Mouse (Mus musculus) stomach, embryonic 16.5 days (tissue): ENCODE results near the gene Vsx1. TPM values are rescaled to one million over a fixed set of nuclear protein-coding genes. Genes with fewer than 3 reads are reported as not detected.
A peak's percentile ranks its signal among the peaks of the same experiment; 100 is the strongest.

Source experiments
- ATAC-seq: fragments of 200-750 bp; cut with Nextera tagmentation; 2 replicates; pipeline ENCODE4 v1.8.0; 2017; ENCODE audit warnings: moderate number of reproducible peaks, moderate TSS enrichment; ENCODE audit not compliant: insufficient read depth, low FRiP score
- H3K27ac ChIP-seq: fragments of 300-500 bp; sonication (generic); 2 replicates; pipeline ENCODE4 v1.5.1; 2014; ENCODE audit warnings: low read length
- H3K27me3 ChIP-seq: fragments of 300-500 bp; sonication (generic); 2 replicates; pipeline ENCODE4 v1.6.1; 2014; ENCODE audit warnings: low read length, control low read depth, mixed read lengths; ENCODE audit not compliant: control insufficient read depth, insufficient read depth
- H3K36me3 ChIP-seq: fragments of 300-500 bp; sonication (generic); 2 replicates; pipeline ENCODE4 v1.6.1; 2014; ENCODE audit warnings: low read length; ENCODE audit not compliant: control insufficient read depth, insufficient read depth
- H3K4me1 ChIP-seq: fragments of 300-500 bp; sonication (generic); 2 replicates; pipeline ENCODE4 v1.6.1; 2014; ENCODE audit warnings: low read length, control low read depth, mixed read lengths; ENCODE audit not compliant: control insufficient read depth, insufficient read depth
- H3K4me2 ChIP-seq: fragments of 300-500 bp; sonication (generic); 2 replicates; pipeline ENCODE4 v1.6.1; 2014; ENCODE audit warnings: low read depth, low read length, mixed read lengths
- H3K4me3 ChIP-seq: fragments of 300-500 bp; sonication (generic); replicated peaks from 2 replicates; pipeline ENCODE4 v1.5.1; 2014; ENCODE audit warnings: mild to moderate bottlenecking, low read length
- H3K9ac ChIP-seq: fragments of 300-500 bp; sonication (generic); 2 replicates; pipeline ENCODE4 v1.6.1; 2014; ENCODE audit warnings: low read length
- H3K9me3 ChIP-seq: fragments of 300-500 bp; sonication (generic); replicated peaks from 2 replicates; pipeline ENCODE4 v1.6.1; 2016; ENCODE audit warnings: low read length, control low read depth; ENCODE audit not compliant: control insufficient read depth
- WGBS: fragments of 180-500 bp; shearing (Covaris S2); extraction: QIAGEN DNeasy Blood & Tissue Kit; methylation state at CpG from one replicate; pipeline ENCODE4 v1.1.7; 2014; 5-methylcytosine and 5-hydroxymethylcytosine counted together
- polyA plus RNA-seq: library from polyadenylated mRNA; unstranded; fragments of >200 nt; fragmentation: Nextera tagmentation; extraction: Ambion mirVana; gene quantifications from 2 replicates; pipeline ENCODE4 v1.2.1, GENCODE M21; 2015

The Vsx1 gene
- polyA plus RNA-seq, 1 experiment from 2014 or later = not detected

DNA sequence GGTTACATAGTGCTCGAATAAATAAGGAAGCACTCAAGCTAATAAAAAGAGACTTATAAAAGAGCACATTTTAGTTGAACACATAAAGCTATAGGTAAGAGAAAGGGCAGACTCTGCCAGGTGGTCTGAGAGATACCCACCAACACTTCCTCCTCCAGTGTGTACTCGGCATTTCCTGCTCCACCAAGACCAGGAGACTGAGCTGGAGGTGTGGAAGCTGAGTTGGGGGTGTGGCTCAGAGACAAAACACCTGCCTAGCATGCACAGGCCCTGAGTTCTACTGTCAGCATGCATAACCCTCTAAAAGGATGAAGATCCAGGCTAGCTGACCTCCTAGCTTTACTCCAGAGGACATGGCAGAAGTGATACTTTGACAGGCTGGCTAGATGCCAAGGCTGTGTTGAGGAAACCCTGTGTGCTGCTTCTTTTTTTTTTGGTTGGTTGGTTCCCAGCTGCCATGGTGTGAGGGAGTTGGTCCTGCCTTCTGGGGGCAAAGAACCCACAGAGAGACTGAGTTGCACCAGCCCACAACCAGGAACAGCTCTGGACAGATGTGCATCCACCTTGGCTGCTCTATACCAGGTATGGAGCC, 19.6 kb downstream of the Vsx1 start:
- no peaks in the 10 kb centered on the region for H3K27me3 ChIP-seq
- peaks cover 25% of the 10 kb centered on the region for H3K4me1 ChIP-seq
- H3K4me3 ChIP-seq = no peak overlapping the region
- H3K9me3 ChIP-seq = no peaks in the 10 kb centered on the region
- no peak overlapping the region for H3K9ac ChIP-seq
- no peaks in the 10 kb centered on the region for H3K36me3 ChIP-seq
- ATAC-seq = no peak
- peak overlapping the region; percentile 54 for H3K27ac ChIP-seq
- H3K4me2 ChIP-seq = no peak overlapping the region
- WGBS = 55% methylated on average over 2 of the region's 2 CpGs

DNA sequence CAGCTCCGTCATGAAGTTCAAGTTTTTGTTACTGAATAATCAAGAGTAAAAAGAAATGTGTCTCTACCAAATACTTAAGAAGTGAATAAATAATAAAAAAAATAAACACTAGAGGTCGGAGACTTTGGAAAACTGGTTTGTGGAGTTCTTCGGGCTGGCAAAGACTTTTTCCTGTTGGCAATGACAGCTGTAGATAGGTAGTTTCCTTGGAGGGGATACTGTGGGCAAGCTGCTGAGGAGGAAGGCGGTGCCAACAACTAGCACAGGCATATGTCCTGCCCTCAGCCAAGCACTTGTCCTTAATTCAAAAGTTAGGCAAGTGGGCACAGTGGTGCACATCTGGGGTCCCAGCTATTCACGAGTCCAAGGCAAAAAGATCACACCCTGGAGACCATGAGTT, 20.2 kb downstream of the Vsx1 start:
- peak overlapping the region; percentile 92 for H3K4me2 ChIP-seq
- no peak overlapping the region for H3K4me3 ChIP-seq
- H3K9ac ChIP-seq = no peak overlapping the region
- no peak for ATAC-seq
- peaks cover 25% of the 10 kb centered on the region for H3K4me1 ChIP-seq
- WGBS = 65% methylated on average over 5 of the region's 5 CpGs
- no peaks in the 10 kb centered on the region for H3K9me3 ChIP-seq
- H3K36me3 ChIP-seq = no peaks in the 10 kb centered on the region
- H3K27me3 ChIP-seq = no peaks in the 10 kb centered on the region
- peak overlapping the region; percentile 54 for H3K27ac ChIP-seq

DNA sequence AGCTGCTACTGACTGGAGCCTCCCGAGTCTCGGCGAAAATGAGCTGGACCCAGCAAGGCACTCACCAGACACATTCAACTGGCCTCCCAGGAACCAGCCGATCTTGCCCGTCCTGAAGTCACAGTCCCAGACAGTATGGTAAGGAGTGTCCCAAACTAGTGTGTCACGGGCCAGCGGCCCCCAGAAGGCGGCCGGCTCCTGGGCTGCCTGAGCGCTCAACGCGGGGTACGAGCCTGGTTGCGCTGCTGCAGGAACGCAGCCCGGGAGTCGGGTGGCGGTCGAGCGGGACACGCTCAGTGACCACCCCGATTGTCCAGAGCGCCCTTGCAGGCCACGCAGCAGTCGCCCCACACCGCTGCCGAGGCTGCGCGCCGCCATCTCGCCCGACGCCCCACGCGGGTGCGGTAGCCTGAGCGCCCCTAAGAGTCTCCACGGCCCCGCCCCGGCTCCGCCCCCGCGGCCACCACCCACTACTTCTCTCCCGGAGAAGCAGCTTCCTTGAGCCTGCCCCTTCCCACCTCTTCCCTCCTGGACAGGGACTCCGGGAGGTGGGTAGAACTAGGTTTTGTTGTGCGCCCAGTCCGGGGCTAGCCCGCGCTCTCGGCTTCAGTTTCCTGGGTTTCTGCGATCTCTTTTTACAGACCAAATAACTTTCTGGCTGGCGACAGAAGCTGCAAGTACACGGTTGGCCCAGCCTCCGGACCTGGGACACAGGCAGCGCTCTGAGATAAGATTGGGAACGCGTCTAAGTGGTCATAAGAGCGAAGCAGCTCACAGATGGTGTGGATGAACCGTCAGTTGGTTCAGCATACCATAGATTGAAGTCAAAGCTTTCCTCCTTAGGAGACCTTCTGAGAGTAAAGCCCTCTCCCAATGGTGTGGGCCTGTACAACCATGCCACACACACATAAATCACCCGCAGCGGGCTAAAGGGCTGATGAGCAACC, 21.1 kb downstream of the Vsx1 start, which contains the start of gene Acss1:
TSS of gene Acss1 (minus strand) at position 681 of the 947 bp plus-strand sequence.
- Histone ChIP-seq H3K27me3 (no peaks in the 10 kb centered on the region), H3K9me3 (no peaks in the 10 kb centered on the region), H3K4me1 (peaks cover 30% of the 10 kb centered on the region), H3K9ac (peak within 1 kb of the TSS; percentile 84), H3K4me3 (peak within 1 kb of the TSS; percentile 72), H3K27ac (peak within 1 kb of the TSS; percentile 54), H3K36me3 (no peaks in the 10 kb centered on the region), H3K4me2 (peak within 1 kb of the TSS; percentile 92)
- ATAC-seq = peak; percentile 81
- 2% methylated on average over 60 of the region's 61 CpGs for WGBS

DNA sequence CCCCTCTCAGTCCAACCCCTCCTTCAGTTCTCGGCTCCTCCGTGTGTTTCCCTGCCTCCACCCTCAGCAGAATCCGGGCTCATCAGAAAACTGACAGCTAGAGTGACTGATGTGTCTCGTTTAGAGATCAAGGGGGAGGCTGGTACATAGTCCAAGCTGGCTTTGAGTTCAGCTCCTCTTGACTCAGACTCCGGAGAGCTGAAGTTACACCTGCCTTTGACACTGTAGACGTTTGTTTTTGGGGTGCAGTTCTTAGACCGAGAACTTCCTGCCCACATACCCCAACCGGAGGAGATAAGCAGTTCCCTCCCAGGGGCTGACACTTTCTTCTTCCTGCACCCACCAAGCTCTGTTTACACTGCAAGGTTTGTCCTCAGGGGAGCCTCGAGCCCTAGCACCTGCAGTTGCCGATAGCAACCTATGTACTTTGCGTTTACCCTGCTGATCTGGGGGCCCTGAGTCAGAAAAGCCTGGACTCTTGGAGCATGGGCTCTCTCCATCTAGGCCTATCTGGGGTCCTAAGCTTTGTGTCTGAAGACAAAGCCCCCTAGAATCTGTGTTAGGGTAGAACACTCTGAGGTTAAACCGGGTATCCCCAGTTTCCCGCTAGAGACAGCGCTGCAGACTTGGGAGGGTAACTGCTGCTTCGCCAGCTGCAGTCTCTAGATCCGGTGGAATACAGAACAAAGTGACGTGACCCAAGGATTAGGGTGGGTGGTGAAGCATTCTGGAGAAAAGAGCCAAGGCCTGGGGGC, 21.9 kb downstream of the Vsx1 start:
- H3K4me1 ChIP-seq = peaks cover 30% of the 10 kb centered on the region
- no peaks in the 10 kb centered on the region for H3K36me3 ChIP-seq
- peak; percentile 59 for ATAC-seq
- H3K9ac ChIP-seq = peak overlapping the region; percentile 84
- WGBS = 2% methylated on average over 17 of the region's 17 CpGs
- H3K4me3 ChIP-seq = peak overlapping the region; percentile 72
- H3K4me2 ChIP-seq = peak overlapping the region; percentile 92
- no peaks in the 10 kb centered on the region for H3K27me3 ChIP-seq
- H3K9me3 ChIP-seq = no peaks in the 10 kb centered on the region
- peak overlapping the region; percentile 54 for H3K27ac ChIP-seq

DNA sequence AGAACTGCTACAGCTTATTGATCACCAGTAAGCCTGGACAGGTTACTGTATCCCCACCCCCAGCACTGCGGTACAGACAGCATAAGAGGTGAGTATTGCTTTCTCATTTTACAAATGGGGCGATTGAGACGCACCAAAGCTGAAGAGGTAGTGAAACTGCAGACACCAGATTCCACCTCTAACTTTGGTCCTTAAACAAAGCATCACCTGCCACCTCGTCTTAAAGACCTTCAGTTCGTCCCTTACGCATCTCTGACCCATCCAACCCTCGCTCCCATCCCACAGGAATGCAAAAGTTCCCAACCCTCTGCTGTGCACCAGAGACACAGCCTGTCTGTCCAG, 22.5 kb downstream of the Vsx1 start:
- WGBS = 40% methylated on average over 7 of the region's 7 CpGs
- Histone ChIP-seq H3K27me3 (no peaks in the 10 kb centered on the region), H3K9ac (peak overlapping the region; percentile 84), H3K9me3 (no peaks in the 10 kb centered on the region), H3K4me2 (peak overlapping the region; percentile 92), H3K4me1 (peaks cover 30% of the 10 kb centered on the region), H3K27ac (peak overlapping the region; percentile 54), H3K4me3 (peak overlapping the region; percentile 72), H3K36me3 (no peaks in the 10 kb centered on the region)
- ATAC-seq = no peak

DNA sequence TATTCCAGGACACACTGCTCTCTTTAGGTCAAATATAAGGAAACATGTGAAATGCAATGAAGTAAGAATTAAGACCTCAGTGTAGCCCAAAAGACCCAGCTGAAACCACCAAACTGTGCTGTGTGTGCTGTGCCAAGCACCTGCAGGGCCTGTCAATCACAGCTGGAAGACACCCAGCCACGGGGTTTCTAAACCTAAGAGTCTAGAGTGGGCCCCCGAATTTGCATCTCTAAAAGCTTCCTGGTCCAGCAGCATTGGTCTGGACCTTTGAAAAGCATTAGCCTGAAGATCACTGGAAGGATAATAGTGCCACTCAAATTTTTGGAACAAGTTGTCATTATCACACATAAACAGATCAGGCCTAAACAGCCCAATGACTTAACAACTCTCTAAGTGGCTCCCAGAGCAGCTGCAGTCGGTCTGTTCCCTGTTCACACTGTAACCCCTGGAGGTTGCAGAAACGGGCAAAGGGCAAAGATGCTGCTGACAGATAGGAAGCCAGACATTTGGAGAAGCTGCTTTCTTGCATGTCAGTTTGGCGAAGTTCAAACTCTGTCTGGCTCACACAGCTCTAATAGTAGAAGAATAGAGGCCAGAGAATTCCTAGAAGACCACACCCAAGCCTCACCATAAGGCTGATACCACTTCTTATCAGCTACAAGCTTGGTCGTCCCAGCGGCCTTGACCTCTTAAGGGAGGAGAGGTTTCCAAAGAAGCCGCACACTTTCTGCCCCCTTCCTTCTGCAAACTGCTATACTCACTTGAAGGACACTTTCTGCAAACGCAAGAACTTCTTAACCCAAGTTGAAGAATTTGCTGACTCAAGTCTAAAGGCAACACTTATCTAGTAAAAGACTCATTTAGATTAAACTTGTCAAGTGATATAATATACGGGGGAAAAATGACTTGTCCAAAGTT, 23.4 kb downstream of the Vsx1 start:
- Histone ChIP-seq H3K27ac (0 out of 2 replicates have a peak overlapping the region, but pooled peaks have one; percentile 21), H3K27me3 (no peaks in the 10 kb centered on the region), H3K4me3 (peak overlapping the region; percentile 4; the same call in 1 of the 2 replicates), H3K9ac (no peak overlapping the region), H3K36me3 (no peaks in the 10 kb centered on the region), H3K4me2 (peak overlapping the region; percentile 36), H3K4me1 (peaks cover 30% of the 10 kb centered on the region), H3K9me3 (no peaks in the 10 kb centered on the region)
- WGBS = 38% methylated on average over 10 of the region's 10 CpGs
- ATAC-seq = no peak

DNA sequence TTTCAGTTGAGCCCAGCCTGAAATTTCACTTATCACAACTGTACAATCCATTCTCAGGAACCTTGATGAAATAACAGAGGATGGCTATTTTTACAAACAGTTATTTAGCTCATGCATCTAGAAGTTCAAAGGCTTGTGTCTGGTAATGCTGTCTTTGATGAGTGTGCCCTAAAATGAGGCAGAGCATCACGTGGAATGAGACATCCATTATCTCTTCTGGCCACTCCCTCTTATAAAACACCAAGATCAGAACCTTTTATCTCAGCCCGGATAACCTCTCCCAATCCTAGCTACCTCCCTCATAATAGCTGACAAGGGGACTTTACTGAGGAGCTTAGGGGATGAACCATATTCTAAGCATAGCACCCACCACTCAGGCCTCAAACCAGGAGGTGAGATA, 24.2 kb downstream of the Vsx1 start:
- H3K4me1 ChIP-seq = peaks cover 30% of the 10 kb centered on the region

DNA sequence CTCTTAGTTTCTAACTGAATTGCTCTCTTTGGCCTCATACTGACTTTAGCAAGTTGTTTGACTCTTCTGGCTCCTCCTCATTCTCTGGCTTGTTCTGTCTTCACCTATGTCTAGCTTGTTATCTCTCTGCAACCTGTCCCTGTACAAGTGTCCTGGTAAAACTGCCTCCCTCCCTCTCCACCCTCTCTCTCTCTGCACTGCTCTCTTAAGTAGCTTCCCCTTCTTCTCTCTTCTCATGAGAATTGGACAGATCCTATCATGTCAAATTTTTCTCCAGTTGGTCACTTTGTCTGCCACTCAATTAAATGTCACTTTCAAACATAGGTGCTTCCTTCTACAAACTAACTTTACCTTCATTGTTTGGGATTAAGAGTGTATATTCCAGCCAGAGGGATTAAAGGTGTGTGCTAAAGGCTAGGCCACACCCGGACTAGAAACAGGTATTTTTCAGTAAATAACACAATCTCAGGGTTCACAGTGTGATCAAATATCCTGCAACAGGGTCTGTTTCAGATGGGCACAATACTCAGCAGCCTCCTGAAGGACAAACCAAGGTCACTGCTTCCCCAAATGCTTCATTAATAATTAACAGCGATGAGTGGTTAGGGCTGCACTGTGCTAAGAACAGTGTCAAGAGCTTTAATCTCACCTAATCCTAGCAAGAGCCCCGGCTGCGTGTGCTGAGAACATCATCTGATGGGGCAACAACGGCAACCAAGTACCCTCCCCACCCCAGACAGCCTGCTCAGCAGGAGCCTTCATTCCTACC, 24.8 kb downstream of the Vsx1 start:
- no peak overlapping the region for H3K9ac ChIP-seq
- 67% methylated on average over 5 of the region's 5 CpGs for WGBS

More for the DNA sequence above, 24.2 kb downstream of the Vsx1 start:
- ATAC-seq = no peak
- H3K4me2 ChIP-seq = 0 out of 2 replicates have a peak overlapping the region, but pooled peaks have one; percentile 36
- no peak overlapping the region for H3K4me3 ChIP-seq
- no peaks in the 10 kb centered on the region for H3K9me3 ChIP-seq
- no peak overlapping the region for H3K27ac ChIP-seq
- H3K27me3 ChIP-seq = no peaks in the 10 kb centered on the region
- no peaks in the 10 kb centered on the region for H3K36me3 ChIP-seq
- H3K9ac ChIP-seq = no peak overlapping the region
- 65% methylated on average over 2 of the region's 2 CpGs for WGBS

More for the DNA sequence above, 24.8 kb downstream of the Vsx1 start:
- ATAC-seq = no peak
- H3K4me1 ChIP-seq = peaks cover 30% of the 10 kb centered on the region
- H3K36me3 ChIP-seq = no peaks in the 10 kb centered on the region
- no peak overlapping the region for H3K4me2 ChIP-seq
- peak overlapping the region; percentile 68 for H3K27ac ChIP-seq
- H3K9me3 ChIP-seq = no peaks in the 10 kb centered on the region
- H3K4me3 ChIP-seq = no peak overlapping the region
- H3K27me3 ChIP-seq = no peaks in the 10 kb centered on the region
